Mouse (Mus musculus) forebrain, embryonic 12.5 days (tissue): ENCODE data around the gene Fgf22. TPM values are rescaled to one million over a fixed set of nuclear protein-coding genes. Genes with fewer than 3 reads are reported as not detected.

ENCODE experiments used
- ATAC-seq: fragments of 200-750 bp; cut with Nextera tagmentation; 2 replicates; pipeline ENCODE4 v1.8.0; 2017; ENCODE audit warnings: moderate TSS enrichment; ENCODE audit not compliant: low FRiP score
- H3K27ac ChIP-seq: fragments of 300-500 bp; sonication (generic); 2 replicates; pipeline ENCODE4 v1.5.1; 2016; ENCODE audit warnings: mild to moderate bottlenecking
- H3K27me3 ChIP-seq: fragments of 300-500 bp; sonication (generic); 2 replicates; pipeline ENCODE4 v1.6.1; 2016; ENCODE audit warnings: mild to moderate bottlenecking
- H3K36me3 ChIP-seq: fragments of 300-500 bp; sonication (generic); replicated peaks from 2 replicates; pipeline ENCODE4 v1.6.1; 2016; ENCODE audit warnings: mild to moderate bottlenecking
- H3K4me1 ChIP-seq: fragments of 300-500 bp; sonication (generic); 2 replicates; pipeline ENCODE4 v1.6.1; 2016
- H3K4me2 ChIP-seq: fragments of 300-500 bp; sonication (generic); 2 replicates; pipeline ENCODE4 v1.6.1; 2016; ENCODE audit warnings: mild to moderate bottlenecking, moderate library complexity
- H3K4me3 ChIP-seq: fragments of 300-500 bp; sonication (generic); replicated peaks from 2 replicates; pipeline ENCODE4 v1.5.1; 2016; ENCODE audit warnings: mild to moderate bottlenecking
- H3K9ac ChIP-seq: fragments of 300-500 bp; sonication (generic); 2 replicates; pipeline ENCODE4 v1.6.1; 2016; ENCODE audit warnings: mild to moderate bottlenecking
- H3K9me3 ChIP-seq: fragments of 300-500 bp; sonication (generic); 2 replicates; pipeline ENCODE4 v1.6.1; 2016
- WGBS: fragments of 180-500 bp; shearing (Covaris S2); methylation state at CpG from one replicate; pipeline ENCODE4 v1.1.7; 2016; 5-methylcytosine and 5-hydroxymethylcytosine counted together
- polyA plus RNA-seq: library from polyadenylated mRNA; unstranded; fragments of >200 nt; fragmentation: Nextera tagmentation; extraction: Ambion mirVana; gene quantifications from 2 replicates; pipeline ENCODE4 v1.2.1, GENCODE M21; 2016

Gene Fgf22
- polyA plus RNA-seq, 1 experiment from 2014 or later: 0.47 TPM

DNA sequence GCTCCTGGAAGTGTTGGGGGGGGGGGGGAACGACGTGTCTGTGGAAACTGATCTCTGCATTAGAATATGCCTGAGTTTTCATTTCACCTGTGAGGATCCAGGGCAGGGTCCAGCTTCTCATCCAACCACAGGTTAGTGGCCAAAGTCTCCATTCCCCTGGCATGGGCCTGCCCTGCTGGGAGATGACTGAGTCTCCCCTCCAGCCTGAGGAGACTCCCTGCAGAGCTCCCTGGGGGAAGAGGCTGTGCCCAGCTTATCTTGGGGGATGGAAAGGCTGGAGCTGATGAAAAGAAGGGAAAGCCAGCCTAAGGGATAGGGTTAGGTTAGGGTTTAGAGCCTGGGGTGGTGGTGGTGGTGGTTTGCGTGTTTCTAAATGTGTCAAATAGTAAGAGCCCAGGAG is 47.0 kb downstream of the Fgf22 start:
- ATAC-seq: no peak
- H3K4me1 ChIP-seq: peaks cover 81% of the 10 kb centered on the region
- WGBS: 33% methylated on average over 3 of the region's 3 CpGs
- H3K27ac ChIP-seq: peak overlapping the region; percentile 93
- H3K27me3 ChIP-seq: no peaks in the 10 kb centered on the region
- H3K4me3 ChIP-seq: no peak overlapping the region
- peak overlapping the region; percentile 28 for H3K4me2 ChIP-seq
- no peak overlapping the region for H3K9ac ChIP-seq
- no peaks in the 10 kb centered on the region for H3K9me3 ChIP-seq
- H3K36me3 ChIP-seq: peaks cover 15% of the 10 kb centered on the region; the same call in 1 of the 2 replicates

DNA sequence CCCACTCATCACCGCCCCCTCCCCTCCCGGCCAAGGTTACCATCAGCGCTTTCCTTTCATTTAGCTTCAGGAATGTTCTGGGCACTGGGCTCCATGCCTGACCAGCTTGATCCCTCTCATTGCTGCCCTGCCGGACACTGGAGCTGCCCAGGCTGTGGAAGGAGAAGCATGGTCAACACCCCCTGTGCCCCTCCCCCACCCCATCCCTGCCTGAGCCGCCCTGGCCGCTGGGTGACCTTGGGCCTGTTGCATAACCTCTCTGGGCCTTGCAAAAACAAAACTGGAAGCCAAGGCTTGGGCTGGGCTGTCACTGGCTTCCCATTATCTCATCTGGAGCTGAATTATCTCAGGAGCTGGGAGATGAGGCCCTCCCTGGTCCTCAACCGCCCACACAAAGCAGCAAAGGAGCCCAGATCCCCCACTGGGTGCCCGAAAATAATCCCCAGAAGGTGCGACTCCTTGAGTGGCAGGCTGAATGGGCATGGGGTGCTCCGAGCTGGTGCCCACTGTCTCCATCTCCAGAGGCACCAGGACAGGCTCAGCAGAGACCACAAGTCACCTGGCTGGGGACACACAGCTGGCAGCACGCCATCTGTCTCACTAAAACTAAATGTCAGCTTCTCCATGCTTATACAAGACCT is 47.6 kb downstream of the Fgf22 start:
- H3K4me2 ChIP-seq: peak overlapping the region; percentile 28
- WGBS: 33% methylated on average over 11 of the region's 11 CpGs
- H3K4me3 ChIP-seq: no peak overlapping the region
- peaks cover 75% of the 10 kb centered on the region for H3K4me1 ChIP-seq
- H3K9me3 ChIP-seq: no peaks in the 10 kb centered on the region
- ATAC-seq: no peak
- H3K27me3 ChIP-seq: no peaks in the 10 kb centered on the region
- peak overlapping the region; percentile 93 for H3K27ac ChIP-seq
- H3K9ac ChIP-seq: peak overlapping the region; percentile 25
- peaks cover 21% of the 10 kb centered on the region; the same call in 1 of the 2 replicates for H3K36me3 ChIP-seq

DNA sequence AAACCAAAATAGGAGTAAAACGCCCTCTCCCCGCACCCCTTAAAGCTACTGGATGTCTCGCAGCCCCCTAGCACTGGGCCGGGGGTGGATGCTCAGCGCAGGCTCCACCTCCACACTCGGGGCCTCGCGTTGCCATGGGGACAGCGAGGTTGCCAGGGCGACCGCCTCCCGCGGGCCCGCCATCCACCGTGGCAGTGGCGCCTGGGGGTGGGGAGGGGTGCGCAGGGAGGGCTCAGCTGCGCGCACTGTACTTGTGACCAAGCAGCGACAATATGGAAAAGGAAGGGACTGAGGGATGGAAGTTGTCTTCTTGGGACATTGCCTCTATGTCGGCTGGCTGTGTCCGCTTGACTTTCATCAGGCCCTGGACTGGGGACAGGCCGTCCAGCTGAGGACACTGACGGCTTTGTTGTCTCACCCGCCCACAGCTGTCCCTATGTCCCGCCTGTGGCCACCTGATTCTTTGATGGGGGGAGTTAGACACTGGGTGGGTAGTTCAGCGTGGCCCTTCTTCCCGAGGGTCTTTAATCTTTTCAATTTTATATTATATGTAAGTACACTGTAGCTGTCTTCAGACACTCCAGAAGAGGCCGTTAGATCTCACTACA is 48.9 kb downstream of the Fgf22 start:
- peak overlapping the region; percentile 72 for H3K4me2 ChIP-seq
- no peaks in the 10 kb centered on the region for H3K27me3 ChIP-seq
- WGBS: 2% methylated on average over 29 of the region's 29 CpGs
- peak; percentile 96 for ATAC-seq
- H3K9me3 ChIP-seq: no peaks in the 10 kb centered on the region
- peak overlapping the region; percentile 36 for H3K9ac ChIP-seq
- H3K4me1 ChIP-seq: peaks cover 69% of the 10 kb centered on the region
- peaks cover 35% of the 10 kb centered on the region for H3K36me3 ChIP-seq
- H3K4me3 ChIP-seq: peak overlapping the region; percentile 30
- H3K27ac ChIP-seq: peak overlapping the region; percentile 93

GRCm38 (mm10) chr10:79805636-79806035 is 50.8 kb downstream of the Fgf22 start:
- WGBS: 77% methylated on average over 11 of the region's 11 CpGs
- peaks cover 63% of the 10 kb centered on the region for H3K4me1 ChIP-seq
- H3K4me2 ChIP-seq: no peak overlapping the region
- H3K27me3 ChIP-seq: no peaks in the 10 kb centered on the region
- ATAC-seq: no peak
- no peak overlapping the region for H3K9ac ChIP-seq
- H3K4me3 ChIP-seq: no peak overlapping the region
- H3K36me3 ChIP-seq: peaks cover 42% of the 10 kb centered on the region
- no peaks in the 10 kb centered on the region for H3K9me3 ChIP-seq
- peak overlapping the region; percentile 93; the same call in 1 of the 2 replicates for H3K27ac ChIP-seq

- no peak for ATAC-seq
- no peaks in the 10 kb centered on the region for H3K27me3 ChIP-seq
- peaks cover 58% of the 10 kb centered on the region for H3K4me1 ChIP-seq
- H3K36me3 ChIP-seq: peaks cover 46% of the 10 kb centered on the region
- no peak overlapping the region for H3K9ac ChIP-seq
- no peak overlapping the region for H3K27ac ChIP-seq
- WGBS: 91% methylated on average over 9 of the region's 9 CpGs
- no peaks in the 10 kb centered on the region for H3K9me3 ChIP-seq
- no peak overlapping the region for H3K4me3 ChIP-seq
- no peak overlapping the region for H3K4me2 ChIP-seq
Measured at GRCm38 (mm10) chr10:79806331-79806730, 51.5 kb downstream of the Fgf22 start.

DNA sequence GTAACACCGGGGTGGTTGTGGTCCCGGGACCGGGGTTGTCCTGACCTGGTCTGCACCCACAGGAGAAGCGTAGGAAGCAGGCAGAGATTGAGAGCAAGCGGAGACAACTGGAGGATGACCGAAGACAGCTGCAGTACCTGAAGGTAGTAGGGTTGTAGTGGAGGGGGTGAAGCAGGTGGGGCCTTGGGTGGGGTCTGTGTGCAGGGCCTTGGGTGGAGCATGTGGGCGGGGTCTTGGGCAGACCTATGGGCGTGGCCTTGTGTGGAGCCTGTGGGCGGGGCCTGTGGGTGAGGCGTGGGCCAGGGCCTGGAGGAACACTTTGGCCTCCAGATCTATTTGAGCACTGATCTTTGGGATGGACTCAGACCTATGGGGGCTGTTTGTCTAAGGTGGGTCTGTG is 52.1 kb downstream of the Fgf22 start:
- 79% methylated on average over 10 of the region's 10 CpGs for WGBS
- no peaks in the 10 kb centered on the region for H3K27me3 ChIP-seq
- peaks cover 52% of the 10 kb centered on the region for H3K36me3 ChIP-seq
- peak overlapping the region; percentile 70; the same call in 1 of the 2 replicates for H3K27ac ChIP-seq
- H3K4me3 ChIP-seq: no peak overlapping the region
- no peak for ATAC-seq
- no peak overlapping the region for H3K4me2 ChIP-seq
- H3K9me3 ChIP-seq: no peaks in the 10 kb centered on the region
- H3K9ac ChIP-seq: no peak overlapping the region
- H3K4me1 ChIP-seq: peaks cover 52% of the 10 kb centered on the region

DNA sequence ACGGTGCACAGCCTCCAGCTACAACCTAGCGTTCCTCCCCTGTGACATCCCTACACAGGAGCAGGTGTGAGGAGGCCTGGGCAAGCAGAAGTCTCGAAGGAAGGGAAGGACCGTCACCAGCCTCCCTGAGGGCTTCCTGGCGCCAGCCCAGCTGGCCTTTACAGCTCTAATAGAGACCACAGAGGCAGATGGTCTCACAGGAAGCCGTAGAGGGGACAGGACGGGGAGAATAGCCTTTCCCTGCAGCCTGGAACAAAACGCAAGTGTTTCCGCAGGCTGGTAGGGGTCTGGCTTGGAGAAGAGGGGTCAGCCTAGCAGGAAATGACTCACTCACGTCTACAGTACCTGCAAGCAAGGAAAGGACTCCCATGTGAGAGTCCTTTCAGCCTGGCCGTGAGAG is 53.0 kb downstream of the Fgf22 start:
- Histone ChIP-seq H3K27me3 (no peaks in the 10 kb centered on the region), H3K9ac (no peak overlapping the region), H3K4me3 (no peak overlapping the region), H3K36me3 (peaks cover 59% of the 10 kb centered on the region), H3K27ac (peak overlapping the region; percentile 70), H3K9me3 (no peaks in the 10 kb centered on the region), H3K4me2 (no peak overlapping the region), H3K4me1 (peaks cover 43% of the 10 kb centered on the region)
- ATAC-seq: no peak
- 78% methylated on average over 11 of the region's 11 CpGs for WGBS

Other genes with a start within 250 kb of the Fgf22 start
- gene Plpp2, start 221.3 kb upstream of the Fgf22 start, polyA plus RNA-seq: 9.2 and 10.6 TPM in 2 replicates
- gene Mier2, start 199.9 kb upstream of the Fgf22 start, polyA plus RNA-seq: 69.0 and 70.6 TPM in 2 replicates
- gene Theg, start 167.7 kb upstream of the Fgf22 start, polyA plus RNA-seq: not detected in 2 replicates
- 0.05 TPM in 1 of 2 replicates, not detected in the other for gene C2cd4c, start 141.1 kb upstream of the Fgf22 start, polyA plus RNA-seq
- gene Shc2, start 117.2 kb upstream of the Fgf22 start, polyA plus RNA-seq: 11.9 and 12.7 TPM in 2 replicates
- gene Odf3l2, start 109.3 kb upstream of the Fgf22 start, polyA plus RNA-seq: not detected in 2 replicates
- 0.99 and 1.0 TPM in 2 replicates for gene Madcam1, start 90.5 kb upstream of the Fgf22 start, polyA plus RNA-seq
- 61.0 and 62.5 TPM in 2 replicates for gene Tpgs1, start 85.7 kb upstream of the Fgf22 start, polyA plus RNA-seq
- 129 and 141 TPM in 2 replicates for gene Cdc34, start 72.9 kb upstream of the Fgf22 start, polyA plus RNA-seq
- 1.1 and 1.6 TPM in 2 replicates for gene Gzmm, start 66.1 kb upstream of the Fgf22 start, polyA plus RNA-seq
- gene Bsg, start 50.6 kb upstream of the Fgf22 start, polyA plus RNA-seq: 474 and 500 TPM in 2 replicates
- 0.11 and 0.18 TPM in 2 replicates for gene Hcn2, start 38.4 kb upstream of the Fgf22 start, polyA plus RNA-seq
- 43.7 and 47.6 TPM in 2 replicates for gene Polrmt, start 8.5 kb upstream of the Fgf22 start, polyA plus RNA-seq
- gene Rnf126, start 11.9 kb downstream of the Fgf22 start, polyA plus RNA-seq: 96.8 and 103 TPM in 2 replicates
- 0.55 and 1.0 TPM in 2 replicates for gene Fstl3, start 22.2 kb downstream of the Fgf22 start, polyA plus RNA-seq
- 0.09 TPM in 1 of 2 replicates, not detected in the other for gene Prss57, start 35.9 kb downstream of the Fgf22 start, polyA plus RNA-seq
- gene Palm, start 38.5 kb downstream of the Fgf22 start, polyA plus RNA-seq: 184 and 194 TPM in 2 replicates
- gene Misp, start 65.9 kb downstream of the Fgf22 start, polyA plus RNA-seq: 0.81 and 1.1 TPM in 2 replicates
- 223 TPM in 2 replicates for gene Ptbp1, start 99.4 kb downstream of the Fgf22 start, polyA plus RNA-seq
- gene Prtn3, start 119.4 kb downstream of the Fgf22 start, polyA plus RNA-seq: 14.8 and 16.2 TPM in 2 replicates
- 223 and 250 TPM in 2 replicates for gene Plppr3, start 119.6 kb downstream of the Fgf22 start, polyA plus RNA-seq
- not detected in 2 replicates for gene Elane, start 131.2 kb downstream of the Fgf22 start, polyA plus RNA-seq
- gene Cfd, start 135.8 kb downstream of the Fgf22 start, polyA plus RNA-seq: not detected in 2 replicates
- gene Med16, start 153.8 kb downstream of the Fgf22 start, polyA plus RNA-seq: 59.9 and 62.3 TPM in 2 replicates
- gene Gm26602, start 155.8 kb downstream of the Fgf22 start, polyA plus RNA-seq: 35.1 and 53.2 TPM in 2 replicates
- 0.96 and 1.1 TPM in 2 replicates for gene Kiss1r, start 161.9 kb downstream of the Fgf22 start, polyA plus RNA-seq
- gene R3hdm4, start 166.1 kb downstream of the Fgf22 start, polyA plus RNA-seq: 162 and 173 TPM in 2 replicates
- 4.5 and 4.7 TPM in 2 replicates for gene Arid3a, start 172.0 kb downstream of the Fgf22 start, polyA plus RNA-seq
- 94.4 and 96.0 TPM in 2 replicates for gene Wdr18, start 205.1 kb downstream of the Fgf22 start, polyA plus RNA-seq
- 0.46 TPM in 2 replicates for gene Grin3b, start 215.6 kb downstream of the Fgf22 start, polyA plus RNA-seq
- gene Tmem259, start 229.3 kb downstream of the Fgf22 start, polyA plus RNA-seq: 14.7 and 19.2 TPM in 2 replicates
- gene Cnn2, start 233.5 kb downstream of the Fgf22 start, polyA plus RNA-seq: 85.5 and 115 TPM in 2 replicates
- 5.8 and 5.9 TPM in 2 replicates for gene Abca7, start 241.4 kb downstream of the Fgf22 start, polyA plus RNA-seq